Mouse (Mus musculus) kidney, adult 2 months (tissue): ENCODE results near the gene Pex12.

Source experiments
- CTCF ChIP-seq: fragments of 200-500 bp; conservative IDR thresholded peaks from 2 replicates; pipeline ENCODE4 v1.5.1; 2011; ENCODE audit warnings: low read depth, mild to moderate bottlenecking, control low read depth, low read length, moderate library complexity, mixed read lengths; ENCODE audit not compliant: insufficient read depth, insufficient read length
- POLR2A ChIP-seq: fragments of 200-500 bp; IDR thresholded peaks from one replicate; pipeline ENCODE4 v1.6.1; 2011; ENCODE audit warnings: low read depth, low read length, control low read depth

DNA sequence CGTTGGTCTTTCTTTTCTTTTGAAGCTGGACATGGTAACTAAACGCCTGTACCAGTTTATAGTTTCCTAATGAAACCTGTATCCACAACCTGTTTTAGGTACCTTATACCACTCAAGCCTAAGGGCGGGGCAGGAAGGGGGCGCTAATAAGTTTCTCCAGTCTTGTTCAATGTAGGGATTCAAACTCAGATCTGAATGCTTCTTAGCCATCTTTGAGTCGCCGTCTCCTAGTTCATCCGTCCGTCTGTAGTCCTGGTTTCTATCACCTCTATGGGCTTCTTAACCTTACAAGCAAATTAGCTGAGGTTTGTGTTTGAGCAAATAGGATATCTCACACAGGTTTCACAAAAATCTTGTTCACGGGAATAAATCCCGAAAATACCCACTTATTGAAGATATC is 262 bp downstream of the Pex12 start:
- TF ChIP-seq CTCF (no peak), POLR2A (no peak)
